Mouse (Mus musculus): ENCODE measurements around the gene Rtn4. TPM values are rescaled to one million over a fixed set of nuclear protein-coding genes. Genes with fewer than 3 reads are reported as not detected.

Rtn4 gene
- polyA plus RNA-seq, 1 experiment from 2014 or later: 59.3 TPM

- H3K27ac ChIP-seq (ENCODE audit: low read length): no peak overlapping the region
- no peak overlapping the region for H3K4me2 ChIP-seq (ENCODE audit: low read depth, low read length)
- no peak overlapping the region for H3K4me3 ChIP-seq (ENCODE audit: low read length)
- no peaks in the 10 kb centered on the region for H3K27me3 ChIP-seq (ENCODE audit: control insufficient read depth, insufficient read depth, low read length)
- ATAC-seq (replicated peaks; ENCODE audit: extremely low read depth, insufficient read depth, low FRiP score): no peak
- no peaks in the 10 kb centered on the region for H3K4me1 ChIP-seq (ENCODE audit: control insufficient read depth, insufficient read depth, low read length)
- H3K36me3 ChIP-seq (ENCODE audit: control insufficient read depth, insufficient read depth): no peaks in the 10 kb centered on the region
- H3K9me3 ChIP-seq (replicated peaks; ENCODE audit: control insufficient read depth, low read length): no peaks in the 10 kb centered on the region
- 74% methylated on average over 4 of the region's 4 CpGs for WGBS
- no peak overlapping the region for H3K9ac ChIP-seq (ENCODE audit: low read length)
These were observed 72.3 kb downstream of the Rtn4 start for GRCm38 (mm10) chr11:29765063-29765462.

- WGBS: 78% methylated on average over 11 of the region's 11 CpGs
- ATAC-seq (replicated peaks; ENCODE audit: extremely low read depth, insufficient read depth, low FRiP score): no peak
- H3K9ac ChIP-seq (ENCODE audit: low read length): no peak overlapping the region
- H3K27me3 ChIP-seq (ENCODE audit: control insufficient read depth, insufficient read depth, low read length): no peaks in the 10 kb centered on the region
- H3K4me2 ChIP-seq (ENCODE audit: low read depth, low read length): no peak overlapping the region
- H3K36me3 ChIP-seq (ENCODE audit: control insufficient read depth, insufficient read depth): no peaks in the 10 kb centered on the region
- no peaks in the 10 kb centered on the region for H3K9me3 ChIP-seq (replicated peaks; ENCODE audit: control insufficient read depth, low read length)
- peaks cover 10% of the 10 kb centered on the region for H3K4me1 ChIP-seq (ENCODE audit: control insufficient read depth, insufficient read depth, low read length)
- H3K4me3 ChIP-seq (ENCODE audit: low read length): no peak overlapping the region
- no peak overlapping the region for H3K27ac ChIP-seq (ENCODE audit: low read length)
These were observed 73.7 kb downstream of the Rtn4 start for GRCm38 (mm10) chr11:29766313-29766982.

GRCm38 (mm10) chr11:29768523-29768922 is 75.8 kb downstream of the Rtn4 start:
- H3K9ac ChIP-seq (ENCODE audit: low read length): no peak overlapping the region
- no peak for ATAC-seq (replicated peaks; ENCODE audit: extremely low read depth, insufficient read depth, low FRiP score)
- no peak overlapping the region for H3K4me3 ChIP-seq (ENCODE audit: low read length)
- peaks cover 11% of the 10 kb centered on the region for H3K4me1 ChIP-seq (ENCODE audit: control insufficient read depth, insufficient read depth, low read length)
- H3K27ac ChIP-seq (ENCODE audit: low read length): no peak overlapping the region
- no peaks in the 10 kb centered on the region for H3K9me3 ChIP-seq (replicated peaks; ENCODE audit: control insufficient read depth, low read length)
- no peaks in the 10 kb centered on the region for H3K27me3 ChIP-seq (ENCODE audit: control insufficient read depth, insufficient read depth, low read length)
- no peak overlapping the region for H3K4me2 ChIP-seq (ENCODE audit: low read depth, low read length)
- no peaks in the 10 kb centered on the region for H3K36me3 ChIP-seq (ENCODE audit: control insufficient read depth, insufficient read depth)

- 28% methylated on average over 3 of the region's 3 CpGs for WGBS
- H3K9ac ChIP-seq (ENCODE audit: low read length): no peak overlapping the region
- no peak overlapping the region for H3K4me2 ChIP-seq (ENCODE audit: low read depth, low read length)
- peaks cover 11% of the 10 kb centered on the region for H3K4me1 ChIP-seq (ENCODE audit: control insufficient read depth, insufficient read depth, low read length)
- H3K36me3 ChIP-seq (ENCODE audit: control insufficient read depth, insufficient read depth): no peaks in the 10 kb centered on the region
- no peak overlapping the region for H3K27ac ChIP-seq (ENCODE audit: low read length)
- H3K9me3 ChIP-seq (replicated peaks; ENCODE audit: control insufficient read depth, low read length): no peaks in the 10 kb centered on the region
- H3K4me3 ChIP-seq (ENCODE audit: low read length): no peak overlapping the region
- no peaks in the 10 kb centered on the region for H3K27me3 ChIP-seq (ENCODE audit: control insufficient read depth, insufficient read depth, low read length)
- ATAC-seq (replicated peaks; ENCODE audit: extremely low read depth, insufficient read depth, low FRiP score): peak; percentile 32; the same call in 1 of the 2 replicates
These were observed 78.1 kb downstream of the Rtn4 start for GRCm38 (mm10) chr11:29770666-29771400.

- Histone ChIP-seq H3K4me1 (ENCODE audit: control insufficient read depth, insufficient read depth, low read length) (peaks cover 15% of the 10 kb centered on the region), H3K27me3 (ENCODE audit: control insufficient read depth, insufficient read depth, low read length) (no peaks in the 10 kb centered on the region), H3K4me3 (ENCODE audit: low read length) (no peak overlapping the region), H3K4me2 (ENCODE audit: low read depth, low read length) (no peak overlapping the region), H3K9me3 (replicated peaks; ENCODE audit: control insufficient read depth, low read length) (no peaks in the 10 kb centered on the region), H3K36me3 (ENCODE audit: control insufficient read depth, insufficient read depth) (no peaks in the 10 kb centered on the region), H3K9ac (ENCODE audit: low read length) (no peak overlapping the region), H3K27ac (ENCODE audit: low read length) (no peak overlapping the region)
- no peak for ATAC-seq (replicated peaks; ENCODE audit: extremely low read depth, insufficient read depth, low FRiP score)
- 22% methylated on average over 1 of the region's 1 CpGs for WGBS
These were observed 79.5 kb downstream of the Rtn4 start for GRCm38 (mm10) chr11:29772279-29772678.

- Histone ChIP-seq H3K4me1 (ENCODE audit: control insufficient read depth, insufficient read depth, low read length) (peaks cover 20% of the 10 kb centered on the region), H3K36me3 (ENCODE audit: control insufficient read depth, insufficient read depth) (no peaks in the 10 kb centered on the region), H3K27ac (ENCODE audit: low read length) (no peak overlapping the region), H3K27me3 (ENCODE audit: control insufficient read depth, insufficient read depth, low read length) (no peaks in the 10 kb centered on the region), H3K4me3 (ENCODE audit: low read length) (no peak overlapping the region), H3K9me3 (replicated peaks; ENCODE audit: control insufficient read depth, low read length) (no peaks in the 10 kb centered on the region), H3K4me2 (ENCODE audit: low read depth, low read length) (no peak overlapping the region), H3K9ac (ENCODE audit: low read length) (no peak overlapping the region)
- no peak for ATAC-seq (replicated peaks; ENCODE audit: extremely low read depth, insufficient read depth, low FRiP score)
- 34% methylated on average over 2 of the region's 2 CpGs for WGBS
These were observed 81.5 kb downstream of the Rtn4 start for GRCm38 (mm10) chr11:29774296-29774695.

GRCm38 (mm10) chr11:29774760-29775159 is 82.0 kb downstream of the Rtn4 start:
- Histone ChIP-seq H3K27me3 (ENCODE audit: control insufficient read depth, insufficient read depth, low read length) (no peaks in the 10 kb centered on the region), H3K9me3 (replicated peaks; ENCODE audit: control insufficient read depth, low read length) (no peaks in the 10 kb centered on the region), H3K27ac (ENCODE audit: low read length) (no peak overlapping the region), H3K36me3 (ENCODE audit: control insufficient read depth, insufficient read depth) (no peaks in the 10 kb centered on the region), H3K4me3 (ENCODE audit: low read length) (no peak overlapping the region), H3K4me2 (ENCODE audit: low read depth, low read length) (no peak overlapping the region), H3K9ac (ENCODE audit: low read length) (no peak overlapping the region), H3K4me1 (ENCODE audit: control insufficient read depth, insufficient read depth, low read length) (peaks cover 20% of the 10 kb centered on the region)
- 67% methylated on average over 2 of the region's 2 CpGs for WGBS
- no peak for ATAC-seq (replicated peaks; ENCODE audit: extremely low read depth, insufficient read depth, low FRiP score)

GRCm38 (mm10) chr11:29777964-29778363 is 85.2 kb downstream of the Rtn4 start:
- ATAC-seq (replicated peaks; ENCODE audit: extremely low read depth, insufficient read depth, low FRiP score): peak; percentile 97
- peaks cover 9% of the 10 kb centered on the region for H3K4me1 ChIP-seq (ENCODE audit: control insufficient read depth, insufficient read depth, low read length)
- H3K27me3 ChIP-seq (ENCODE audit: control insufficient read depth, insufficient read depth, low read length): no peaks in the 10 kb centered on the region
- H3K9me3 ChIP-seq (replicated peaks; ENCODE audit: control insufficient read depth, low read length): no peaks in the 10 kb centered on the region
- peak overlapping the region; percentile 93 for H3K27ac ChIP-seq (ENCODE audit: low read length)
- no peak overlapping the region for H3K9ac ChIP-seq (ENCODE audit: low read length)
- no peak overlapping the region for H3K4me2 ChIP-seq (ENCODE audit: low read depth, low read length)
- no peaks in the 10 kb centered on the region for H3K36me3 ChIP-seq (ENCODE audit: control insufficient read depth, insufficient read depth)
- no peak overlapping the region for H3K4me3 ChIP-seq (ENCODE audit: low read length)

- no peak overlapping the region for H3K4me2 ChIP-seq (ENCODE audit: low read depth, low read length)
- no peak overlapping the region for H3K4me3 ChIP-seq (ENCODE audit: low read length)
- H3K9ac ChIP-seq (ENCODE audit: low read length): no peak overlapping the region
- 85% methylated on average over 3 of the region's 3 CpGs for WGBS
- H3K27ac ChIP-seq (ENCODE audit: low read length): peak overlapping the region; percentile 93
- no peaks in the 10 kb centered on the region for H3K27me3 ChIP-seq (ENCODE audit: control insufficient read depth, insufficient read depth, low read length)
- no peak for ATAC-seq (replicated peaks; ENCODE audit: extremely low read depth, insufficient read depth, low FRiP score)
- peaks cover 9% of the 10 kb centered on the region for H3K4me1 ChIP-seq (ENCODE audit: control insufficient read depth, insufficient read depth, low read length)
- H3K9me3 ChIP-seq (replicated peaks; ENCODE audit: control insufficient read depth, low read length): no peaks in the 10 kb centered on the region
- no peaks in the 10 kb centered on the region for H3K36me3 ChIP-seq (ENCODE audit: control insufficient read depth, insufficient read depth)
These were observed 86.2 kb downstream of the Rtn4 start for GRCm38 (mm10) chr11:29778936-29779335.

Data from heart, embryonic 16.5 days (tissue).